Mouse (Mus musculus) liver, adult (tissue): ENCODE measurements around the gene Cabin1.

ENCODE experiments used
- GATA4 ChIP-seq: IDR thresholded peaks from 2 replicates; pipeline ENCODE4 v1.6.1; 2014; ENCODE audit warnings: mild to moderate bottlenecking, low read length; ENCODE audit not compliant: insufficient replicate concordance

Gene Cabin1

GRCm38 (mm10) chr10:75777885-75778284 is 13.7 kb upstream of the Cabin1 start:
- TF ChIP-seq GATA4, result no peak

- no peak for TF ChIP-seq GATA4
These were observed 12.4 kb upstream of the Cabin1 start for GRCm38 (mm10) chr10:75776562-75776961.

- TF ChIP-seq GATA4, result no peak
These were observed 10.4 kb upstream of the Cabin1 start for GRCm38 (mm10) chr10:75774587-75774986.

- TF ChIP-seq GATA4, result no peak
These were observed 10.0 kb upstream of the Cabin1 start for GRCm38 (mm10) chr10:75774102-75774501.

GRCm38 (mm10) chr10:75772795-75773664 is 8.9 kb upstream of the Cabin1 start, which contains the start of gene Ddt:
TSS of gene Ddt (minus strand) at chr10:75773414.
- TF ChIP-seq GATA4, result no peak

- no peak for TF ChIP-seq GATA4
These were observed 2.7 kb upstream of the Cabin1 start for GRCm38 (mm10) chr10:75766856-75767255.

- no peak for TF ChIP-seq GATA4
These were observed 655 bp upstream of the Cabin1 start for GRCm38 (mm10) chr10:75764519-75765473.

- TF ChIP-seq GATA4, result no peak
These were observed 1.7 kb downstream of the Cabin1 start for GRCm38 (mm10) chr10:75762413-75762812.

- TF ChIP-seq GATA4, result no peak
These were observed 3.8 kb downstream of the Cabin1 start for GRCm38 (mm10) chr10:75760311-75760710.

GRCm38 (mm10) chr10:75756719-75757118 is 7.4 kb downstream of the Cabin1 start:
- no peak for TF ChIP-seq GATA4

- no peak for TF ChIP-seq GATA4
These were observed 20.1 kb downstream of the Cabin1 start for GRCm38 (mm10) chr10:75744017-75744416.

GRCm38 (mm10) chr10:75743369-75743768 is 20.8 kb downstream of the Cabin1 start:
- TF ChIP-seq GATA4, result no peak

- TF ChIP-seq GATA4, result no peak
These were observed 23.3 kb downstream of the Cabin1 start for GRCm38 (mm10) chr10:75740866-75741265.

GRCm38 (mm10) chr10:75725449-75725848 is 38.7 kb downstream of the Cabin1 start:
- TF ChIP-seq GATA4, result no peak

- no peak for TF ChIP-seq GATA4
These were observed 43.9 kb downstream of the Cabin1 start for GRCm38 (mm10) chr10:75720215-75720614.

GRCm38 (mm10) chr10:75714795-75715194 is 49.3 kb downstream of the Cabin1 start:
- TF ChIP-seq GATA4, result no peak
